Mouse (Mus musculus): ENCODE results near the gene Olfr605.

- no peak for TF ChIP-seq CTCF (IDR thresholded peaks at IDR 0.05; ENCODE audit: low read depth, low read length)
- TF ChIP-seq POLR2A (IDR thresholded peaks at IDR 0.05; ENCODE audit: extremely low read depth, insufficient read depth, low read length): no peak
Observed at GRCm38 (mm10) chr7:103469577-103469976, 24.3 kb upstream of the Olfr605 start, which contains the start of gene Olfr608.
